Mouse (Mus musculus) hindbrain, embryonic 12.5 days (tissue): Measurements from ENCODE around the gene Zfp119a. TPM values are rescaled to one million over a fixed set of nuclear protein-coding genes. Genes with fewer than 3 reads are reported as not detected.

ENCODE experiments used
- polyA plus RNA-seq: library from polyadenylated mRNA; unstranded; fragments of >200 nt; fragmentation: Nextera tagmentation; extraction: Ambion mirVana; gene quantifications from 2 replicates; pipeline ENCODE4 v1.2.1, GENCODE M21; 2016

Gene Zfp119a
- polyA plus RNA-seq, 1 experiment from 2014 or later, result 11.0 TPM

Other genes starting within 250 kb of the Zfp119a start
- gene Pot1b, start 166.3 kb downstream of the Zfp119a start, polyA plus RNA-seq, result 10.2 and 11.9 TPM in 2 replicates
- 0.08 TPM in 1 of 2 replicates, not detected in the other for gene Adgre4, start 128.9 kb downstream of the Zfp119a start, polyA plus RNA-seq
- 13.0 and 15.1 TPM in 2 replicates for gene Zfp959, start 13.2 kb upstream of the Zfp119a start, polyA plus RNA-seq
- gene Zfp119b, start 70.6 kb upstream of the Zfp119a start, polyA plus RNA-seq, result 6.2 and 6.3 TPM in 2 replicates
- gene Ebi3, start 73.7 kb upstream of the Zfp119a start, polyA plus RNA-seq, result 2.6 and 4.4 TPM in 2 replicates
- gene Yju2, start 80.2 kb upstream of the Zfp119a start, polyA plus RNA-seq, result 24.1 and 26.7 TPM in 2 replicates
- 133 and 135 TPM in 2 replicates for gene Shd, start 91.5 kb upstream of the Zfp119a start, polyA plus RNA-seq
- gene Fsd1, start 107.6 kb upstream of the Zfp119a start, polyA plus RNA-seq, result 96.4 and 103 TPM in 2 replicates
- 6.5 and 6.6 TPM in 2 replicates for gene Stap2, start 126.7 kb upstream of the Zfp119a start, polyA plus RNA-seq
- 196 and 209 TPM in 2 replicates for gene Mpnd, start 126.8 kb upstream of the Zfp119a start, polyA plus RNA-seq
- 141 and 144 TPM in 2 replicates for gene Sh3gl1, start 157.7 kb upstream of the Zfp119a start, polyA plus RNA-seq
- gene Chaf1a, start 161.5 kb upstream of the Zfp119a start, polyA plus RNA-seq, result 26.8 and 30.2 TPM in 2 replicates
- 62.4 and 64.5 TPM in 2 replicates for gene Ubxn6, start 196.1 kb upstream of the Zfp119a start, polyA plus RNA-seq
- gene Hdgfl2, start 200.7 kb upstream of the Zfp119a start, polyA plus RNA-seq, result 167 and 177 TPM in 2 replicates
- 0.06 and 0.09 TPM in 2 replicates for gene Plin4, start 230.9 kb upstream of the Zfp119a start, polyA plus RNA-seq
- 0.42 and 0.62 TPM in 2 replicates for gene Plin5, start 238.7 kb upstream of the Zfp119a start, polyA plus RNA-seq
- 0.25 and 0.27 TPM in 2 replicates for gene Lrg1, start 243.1 kb upstream of the Zfp119a start, polyA plus RNA-seq